Mouse (Mus musculus): Measurements from ENCODE around the gene Asgr2. TPM values are rescaled to one million over a fixed set of nuclear protein-coding genes. Genes with fewer than 3 reads are reported as not detected.
"Not testable (repeated sequence)": the region's sequence is repeated elsewhere in the genome, so short reads cannot be mapped to it uniquely, and the experiment has no call there.

The Asgr2 gene
- polyA plus RNA-seq, 1 experiment from 2014 or later, result 0.12 TPM

- Histone ChIP-seq H3K4me2 (replicated peaks) (no peak overlapping the region), H3K4me1 (no peaks in the 10 kb centered on the region), H3K9me3 (replicated peaks) (no peaks in the 10 kb centered on the region), H3K4me3 (replicated peaks) (no peak overlapping the region), H3K27me3 (no peaks in the 10 kb centered on the region), H3K9ac (no peak overlapping the region), H3K36me3 (no peaks in the 10 kb centered on the region), H3K27ac (replicated peaks) (no peak overlapping the region)
- WGBS, result 83% methylated on average over 2 of the region's 2 CpGs
- no peak for ATAC-seq (ENCODE audit: insufficient number of reproducible peaks, low FRiP score, low TSS enrichment, low read depth)
Observed at GRCm38 (mm10) chr11:70099102-70099501, 6.7 kb downstream of the Asgr2 start.

GRCm38 (mm10) chr11:70099809-70100208, 7.4 kb downstream of the Asgr2 start:
- no peak overlapping the region for H3K27ac ChIP-seq (replicated peaks)
- H3K4me1 ChIP-seq, result no peaks in the 10 kb centered on the region

DNA sequence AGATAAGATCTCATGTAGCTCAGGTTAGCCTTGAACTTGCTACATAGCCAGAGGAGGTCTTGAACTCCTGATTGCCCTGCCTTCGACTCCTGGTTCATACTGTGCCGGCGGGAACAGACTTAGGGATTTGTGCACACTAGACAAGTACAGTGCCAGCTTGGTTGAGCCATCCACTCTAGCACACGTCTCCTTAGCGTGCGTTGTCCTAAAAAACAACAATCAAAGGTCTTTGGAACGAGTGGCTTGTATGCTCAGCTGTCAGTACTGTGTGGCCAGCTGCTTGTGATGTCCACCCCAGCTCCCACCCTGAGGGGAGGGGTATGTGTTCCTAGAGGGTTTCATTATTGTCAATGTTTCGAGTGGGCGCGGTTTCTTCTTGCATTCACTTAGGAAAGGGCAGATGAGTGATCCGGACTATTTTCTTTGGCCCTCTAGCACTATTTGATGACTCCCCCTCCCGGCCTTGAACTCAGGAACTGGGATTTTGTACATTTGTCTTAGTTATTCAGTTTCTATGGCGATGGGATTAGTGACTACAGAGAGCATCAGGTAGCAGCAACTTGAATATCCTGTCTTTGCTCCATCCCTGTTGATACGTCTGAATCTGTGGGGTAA, 11.4 kb downstream of the Asgr2 start:
- WGBS, result 80% methylated on average over 14 of the region's 14 CpGs
- H3K36me3 ChIP-seq, result no peaks in the 10 kb centered on the region
- H3K27ac ChIP-seq (replicated peaks), result no peak overlapping the region
- no peak for ATAC-seq (ENCODE audit: insufficient number of reproducible peaks, low FRiP score, low TSS enrichment, low read depth)
- no peak overlapping the region for H3K4me2 ChIP-seq (replicated peaks)
- no peak overlapping the region for H3K9ac ChIP-seq
- H3K4me3 ChIP-seq (replicated peaks), result no peak overlapping the region
- H3K4me1 ChIP-seq, result no peaks in the 10 kb centered on the region
- no peaks in the 10 kb centered on the region for H3K27me3 ChIP-seq
- H3K9me3 ChIP-seq (replicated peaks), result no peaks in the 10 kb centered on the region

More at GRCm38 (mm10) chr11:70099809-70100208, 7.4 kb downstream of the Asgr2 start:
- Histone ChIP-seq H3K27me3 (no peaks in the 10 kb centered on the region), H3K4me2 (replicated peaks) (no peak overlapping the region), H3K4me3 (replicated peaks) (no peak overlapping the region), H3K9ac (no peak overlapping the region), H3K9me3 (replicated peaks) (no peaks in the 10 kb centered on the region), H3K36me3 (no peaks in the 10 kb centered on the region)
- ATAC-seq (ENCODE audit: insufficient number of reproducible peaks, low FRiP score, low TSS enrichment, low read depth), result no peak
- WGBS, result 65% methylated on average over 2 of the region's 2 CpGs

GRCm38 (mm10) chr11:70107085-70107484, 14.6 kb downstream of the Asgr2 start:
- no peaks in the 10 kb centered on the region for H3K4me1 ChIP-seq
- H3K27me3 ChIP-seq, result no peaks in the 10 kb centered on the region
- H3K4me2 ChIP-seq (replicated peaks), result no peak overlapping the region
- ATAC-seq (ENCODE audit: insufficient number of reproducible peaks, low FRiP score, low TSS enrichment, low read depth), result no peak
- no peaks in the 10 kb centered on the region for H3K36me3 ChIP-seq
- no peaks in the 10 kb centered on the region for H3K9me3 ChIP-seq (replicated peaks)
- WGBS, result 59% methylated on average over 8 of the region's 8 CpGs
- H3K27ac ChIP-seq (replicated peaks), result no peak overlapping the region
- no peak overlapping the region for H3K9ac ChIP-seq
- no peak overlapping the region for H3K4me3 ChIP-seq (replicated peaks)

GRCm38 (mm10) chr11:70110146-70110545, 17.7 kb downstream of the Asgr2 start:
- H3K4me3 ChIP-seq (replicated peaks), result no peak overlapping the region
- H3K27me3 ChIP-seq, result no peaks in the 10 kb centered on the region
- WGBS, result 60% methylated on average over 3 of the region's 3 CpGs
- H3K9ac ChIP-seq, result no peak overlapping the region
- no peaks in the 10 kb centered on the region for H3K4me1 ChIP-seq
- H3K4me2 ChIP-seq (replicated peaks), result no peak overlapping the region
- no peak for ATAC-seq (ENCODE audit: insufficient number of reproducible peaks, low FRiP score, low TSS enrichment, low read depth)
- no peaks in the 10 kb centered on the region for H3K9me3 ChIP-seq (replicated peaks)
- no peak overlapping the region for H3K27ac ChIP-seq (replicated peaks)
- H3K36me3 ChIP-seq, result no peaks in the 10 kb centered on the region

DNA sequence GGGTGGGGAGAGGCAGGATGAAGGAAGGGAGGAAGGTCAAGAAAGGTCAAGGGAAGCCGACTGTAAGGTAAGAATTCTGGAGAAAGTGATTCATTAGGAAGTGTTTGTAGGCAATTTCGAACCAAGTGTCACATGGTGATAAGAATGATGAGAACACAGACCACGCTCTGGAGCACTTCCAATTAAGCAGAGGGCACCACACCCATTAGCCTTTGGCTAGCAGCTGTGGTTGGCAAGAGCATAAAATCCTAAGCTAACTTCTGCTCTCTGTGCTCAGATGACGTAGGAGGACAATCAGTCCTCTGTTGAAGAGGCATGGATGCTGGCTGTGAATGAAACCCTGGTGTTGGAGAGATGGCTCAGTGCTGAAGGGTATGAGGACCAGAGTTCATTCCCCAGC, 22.1 kb downstream of the Asgr2 start:
- ATAC-seq (ENCODE audit: insufficient number of reproducible peaks, low FRiP score, low TSS enrichment, low read depth), result no peak
- no peaks in the 10 kb centered on the region for H3K27me3 ChIP-seq
- no peak overlapping the region for H3K9ac ChIP-seq
- H3K9me3 ChIP-seq (replicated peaks), result no peaks in the 10 kb centered on the region
- no peaks in the 10 kb centered on the region for H3K36me3 ChIP-seq
- H3K4me3 ChIP-seq (replicated peaks), result no peak overlapping the region
- H3K4me2 ChIP-seq (replicated peaks), result no peak overlapping the region
- H3K4me1 ChIP-seq, result no peaks in the 10 kb centered on the region
- WGBS, result 45% methylated on average over 4 of the region's 4 CpGs
- no peak overlapping the region for H3K27ac ChIP-seq (replicated peaks)

- Histone ChIP-seq H3K4me3 (replicated peaks) (no peak overlapping the region), H3K27me3 (no peaks in the 10 kb centered on the region), H3K36me3 (no peaks in the 10 kb centered on the region), H3K9ac (no peak overlapping the region), H3K9me3 (replicated peaks) (no peaks in the 10 kb centered on the region), H3K27ac (replicated peaks) (no peak overlapping the region), H3K4me2 (replicated peaks) (no peak overlapping the region), H3K4me1 (no peaks in the 10 kb centered on the region)
- ATAC-seq (ENCODE audit: insufficient number of reproducible peaks, low FRiP score, low TSS enrichment, low read depth), result no peak
- 89% methylated on average over 3 of the region's 3 CpGs for WGBS
Observed at GRCm38 (mm10) chr11:70115901-70116300, 23.5 kb downstream of the Asgr2 start.

- ATAC-seq (ENCODE audit: insufficient number of reproducible peaks, low FRiP score, low TSS enrichment, low read depth), result no peak
Observed at GRCm38 (mm10) chr11:70129926-70130379, 37.5 kb downstream of the Asgr2 start, which contains the start of gene Mgl2. Gene Mgl2, plus strand, starts transcription at chr11:70130329.

DNA sequence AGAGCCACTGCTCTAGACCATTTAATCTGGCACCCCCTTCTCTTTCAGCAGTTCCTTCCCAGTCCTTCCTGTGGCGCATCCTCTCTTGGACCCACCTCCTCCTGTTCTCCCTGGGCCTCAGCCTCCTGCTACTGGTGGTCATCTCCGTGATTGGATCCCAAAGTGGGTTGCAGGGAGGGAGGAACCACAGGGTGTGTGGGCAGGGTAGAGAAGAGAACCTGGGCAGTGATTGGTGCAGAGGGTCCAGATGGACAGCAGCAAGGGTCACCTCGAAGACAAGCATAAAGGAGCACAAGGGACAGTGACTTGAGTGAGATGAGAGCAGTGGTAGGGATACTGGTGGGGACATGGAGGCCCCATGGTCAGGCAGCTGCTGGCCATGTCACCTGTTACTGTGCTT, 42.6 kb downstream of the Asgr2 start:
- not testable (repeated sequence) for H3K9ac ChIP-seq

More at GRCm38 (mm10) chr11:70129926-70130379, 37.5 kb downstream of the Asgr2 start, which contains the start of gene Mgl2:
- WGBS, result 76% methylated on average over 9 of the region's 9 CpGs
- Histone ChIP-seq H3K4me3 (replicated peaks) (no peak within 1 kb of the TSS), H3K27ac (replicated peaks) (no peak within 1 kb of the TSS), H3K27me3 (no peaks in the 10 kb centered on the region), H3K4me1 (no peaks in the 10 kb centered on the region), H3K36me3 (no peaks in the 10 kb centered on the region), H3K9ac (no peak within 1 kb of the TSS), H3K9me3 (replicated peaks) (no peaks in the 10 kb centered on the region), H3K4me2 (replicated peaks) (no peak within 1 kb of the TSS)

DNA sequence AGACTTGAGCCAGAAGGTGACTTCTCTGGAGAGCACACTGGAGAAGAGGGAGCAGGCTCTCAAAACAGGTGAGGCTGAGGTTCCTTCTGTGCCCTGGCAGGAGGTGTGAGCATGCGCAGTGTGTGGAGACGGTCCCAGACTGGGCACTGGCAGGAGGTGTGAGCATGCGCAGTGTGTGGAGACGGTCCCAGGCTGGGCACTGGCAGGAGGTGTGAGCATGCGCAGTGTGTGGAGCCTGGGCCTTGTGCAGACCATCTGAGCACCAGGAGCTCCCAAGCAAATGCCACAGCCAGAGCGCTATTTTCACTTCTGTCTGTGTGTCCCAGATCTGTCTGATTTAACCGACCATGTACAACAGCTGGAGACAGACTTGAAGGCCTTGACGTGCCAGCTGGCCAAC, 43.5 kb downstream of the Asgr2 start:
- not testable (repeated sequence) for H3K9ac ChIP-seq; H3K4me2 ChIP-seq (replicated peaks); H3K4me3 ChIP-seq (replicated peaks); H3K27ac ChIP-seq (replicated peaks); H3K27me3 ChIP-seq; H3K9me3 ChIP-seq (replicated peaks); H3K4me1 ChIP-seq; H3K36me3 ChIP-seq; ATAC-seq (ENCODE audit: insufficient number of reproducible peaks, low FRiP score, low TSS enrichment, low read depth)
- 82% methylated on average over 8 of the region's 8 CpGs for WGBS

More for the DNA sequence above, 42.6 kb downstream of the Asgr2 start:
- not testable (repeated sequence) for H3K27me3 ChIP-seq; H3K4me3 ChIP-seq (replicated peaks); H3K9me3 ChIP-seq (replicated peaks); H3K4me1 ChIP-seq; H3K27ac ChIP-seq (replicated peaks); H3K36me3 ChIP-seq; ATAC-seq (ENCODE audit: insufficient number of reproducible peaks, low FRiP score, low TSS enrichment, low read depth); H3K4me2 ChIP-seq (replicated peaks)
- 55% methylated on average over 3 of the region's 3 CpGs for WGBS

DNA sequence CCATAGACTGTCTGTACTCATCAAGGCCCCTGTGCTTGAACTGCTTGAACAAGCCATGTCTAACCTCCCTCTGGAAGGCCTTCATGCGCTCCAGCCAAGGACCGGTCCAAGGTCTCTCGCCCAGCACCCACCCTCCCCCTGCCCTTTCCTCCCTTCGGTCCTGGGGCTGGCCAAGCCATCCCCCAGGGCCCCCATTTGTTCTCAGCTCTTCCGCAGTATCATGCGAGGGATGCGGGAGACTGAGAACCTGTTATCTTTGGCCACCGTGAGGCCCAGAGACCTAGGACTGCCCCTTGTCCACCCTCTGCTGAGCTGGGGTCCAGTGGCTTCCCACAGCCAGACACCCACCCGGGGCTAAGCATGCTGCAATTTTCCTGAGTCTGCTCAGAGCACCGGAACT, 46.7 kb downstream of the Asgr2 start:
- H3K4me2 ChIP-seq (replicated peaks), result no peak overlapping the region
- WGBS, result 87% methylated on average over 10 of the region's 10 CpGs

DNA sequence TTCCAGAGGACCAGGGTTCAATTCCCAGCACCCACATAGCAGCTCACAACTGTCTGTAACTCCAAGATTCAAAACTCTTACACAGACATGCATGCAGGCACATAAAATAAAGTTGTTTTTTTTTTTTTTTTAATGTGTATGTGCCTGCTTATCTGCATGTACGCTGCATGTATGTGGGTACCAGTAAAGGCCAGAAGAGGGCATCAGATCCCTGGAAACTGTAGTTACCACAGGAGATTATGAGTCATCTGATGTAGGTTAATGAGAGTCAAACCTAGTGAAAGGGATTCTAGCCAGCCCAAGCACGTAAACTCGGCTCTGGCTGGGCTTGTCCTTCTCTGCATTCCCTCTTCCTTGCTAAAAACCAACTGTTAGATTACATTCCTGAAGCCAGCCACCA, 58.6 kb downstream of the Asgr2 start:
- Histone ChIP-seq H3K9me3 (replicated peaks) (no peaks in the 10 kb centered on the region), H3K4me2 (replicated peaks) (no peak overlapping the region), H3K4me1 (no peaks in the 10 kb centered on the region), H3K27me3 (no peaks in the 10 kb centered on the region), H3K27ac (replicated peaks) (no peak overlapping the region), H3K9ac (no peak overlapping the region), H3K36me3 (no peaks in the 10 kb centered on the region), H3K4me3 (replicated peaks) (no peak overlapping the region)
- WGBS, result 65% methylated on average over 3 of the region's 3 CpGs
- no peak for ATAC-seq (ENCODE audit: insufficient number of reproducible peaks, low FRiP score, low TSS enrichment, low read depth)

More for the DNA sequence above, 46.7 kb downstream of the Asgr2 start:
- Histone ChIP-seq H3K36me3 (no peaks in the 10 kb centered on the region), H3K27me3 (no peaks in the 10 kb centered on the region), H3K4me3 (replicated peaks) (no peak overlapping the region), H3K9ac (no peak overlapping the region), H3K9me3 (replicated peaks) (no peaks in the 10 kb centered on the region), H3K4me1 (no peaks in the 10 kb centered on the region), H3K27ac (replicated peaks) (no peak overlapping the region)
- ATAC-seq (ENCODE audit: insufficient number of reproducible peaks, low FRiP score, low TSS enrichment, low read depth), result no peak

Data from embryonic facial prominence, embryonic 15.5 days (tissue).